8 mouse cellular contexts compared by ENCODE assay signal in the genomic region with DNA sequence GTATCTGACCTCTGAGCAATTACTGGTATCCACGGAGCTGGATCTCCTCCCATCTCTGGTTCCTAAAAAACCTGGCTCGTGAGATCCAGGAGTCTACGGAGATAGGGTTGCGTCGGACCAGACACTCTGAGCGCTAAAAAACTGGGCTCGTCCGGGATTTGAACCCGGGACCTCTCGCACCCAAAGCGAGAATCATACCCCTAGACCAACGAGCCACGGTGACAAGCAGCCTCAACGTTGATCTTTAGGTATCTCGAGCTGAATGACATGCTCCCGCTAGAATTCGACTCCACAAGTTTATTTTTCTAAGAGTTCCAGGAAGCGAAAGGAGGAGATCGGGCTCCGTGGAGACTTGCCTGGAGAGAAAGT. TPM values are rescaled to one million over a fixed set of nuclear protein-coding genes. Genes with fewer than 3 reads are reported as not detected.
DNase-seq lines count a peak whose midpoint lies in the region; ATAC-seq and TF ChIP-seq lines count a peak whose summit lies in the region.

No protein-coding gene starts in this region.

- under 1% methylated on average over 20 of the region's 20 CpGs for WGBS in intestine, embryonic 16.5 days
- 1% methylated on average over 20 of the region's 20 CpGs for WGBS in limb, embryonic 14.5 days
- under 1% methylated on average over 20 of the region's 20 CpGs for WGBS in midbrain, embryonic 15.5 days
- WGBS in spleen, adult 2 months, result 3% methylated on average over 20 of the region's 20 CpGs

- H3K9ac ChIP-seq in intestine, embryonic 16.5 days (ENCODE audit: low read depth, low read length), result peak overlapping the region; percentile 84
- peak overlapping the region; percentile 67 for H3K9ac ChIP-seq in limb, embryonic 14.5 days (ENCODE audit: low read depth, low read length, severe bottlenecking)
- H3K9ac ChIP-seq in midbrain, embryonic 15.5 days, result peak overlapping the region; percentile 43

- H3K36me3 ChIP-seq in intestine, embryonic 16.5 days (ENCODE audit: control insufficient read depth, insufficient read depth, low read length), result no peaks in the 10 kb centered on the region
- H3K36me3 ChIP-seq in limb, embryonic 14.5 days (ENCODE audit: control insufficient read depth, insufficient read depth, low read length), result no peaks in the 10 kb centered on the region
- no peaks in the 10 kb centered on the region for H3K36me3 ChIP-seq in midbrain, embryonic 15.5 days (replicated peaks)
- no peaks in the 10 kb centered on the region for H3K36me3 ChIP-seq in spleen, adult 2 months (ENCODE audit: control insufficient read depth, insufficient read depth, low read length)

- ATAC-seq in intestine, embryonic 16.5 days, result peak; percentile 32
- peak; percentile 62 for ATAC-seq in limb, embryonic 14.5 days (ENCODE audit: low FRiP score, low read depth)
- peak; percentile 31 for ATAC-seq in midbrain, embryonic 15.5 days (replicated peaks)

- TF ChIP-seq CTCF in spleen, adult 2 months (IDR thresholded peaks at IDR 0.05; ENCODE audit: extremely low read depth, insufficient read depth, insufficient read length, insufficient replicate concordance), result no peak

- H3K4me3 ChIP-seq in intestine, embryonic 16.5 days (ENCODE audit: low read length), result peak overlapping the region; percentile 80
- peak overlapping the region; percentile 60 for H3K4me3 ChIP-seq in limb, embryonic 14.5 days (replicated peaks; ENCODE audit: low read length)
- peak overlapping the region; percentile 62 for H3K4me3 ChIP-seq in midbrain, embryonic 15.5 days
- peak overlapping the region; percentile 91 for H3K4me3 ChIP-seq in spleen, adult 2 months (ENCODE audit: extremely low read depth, insufficient read depth, insufficient read length)

- H3K4me1 ChIP-seq in intestine, embryonic 16.5 days (ENCODE audit: control insufficient read depth, insufficient read depth, low read length), result peaks cover 23% of the 10 kb centered on the region
- 0 out of 2 replicates have a peak, but pooled peaks cover 7% of the 10 kb centered on the region for H3K4me1 ChIP-seq in limb, embryonic 14.5 days (ENCODE audit: control insufficient read depth, insufficient read depth, low read length)
- H3K4me1 ChIP-seq in midbrain, embryonic 15.5 days, result peaks cover 7% of the 10 kb centered on the region
- no peaks in the 10 kb centered on the region for H3K4me1 ChIP-seq in spleen, adult 2 months (ENCODE audit: control insufficient read depth, insufficient read depth, insufficient read length)

- peak overlapping the region; percentile 91 for H3K27ac ChIP-seq in intestine, embryonic 16.5 days (ENCODE audit: low read length)
- H3K27ac ChIP-seq in limb, embryonic 14.5 days (replicated peaks; ENCODE audit: low read depth, low read length), result peak overlapping the region; percentile 67; the same call in 1 of the 2 replicates
- peak overlapping the region; percentile 54; the same call in 1 of the 2 replicates for H3K27ac ChIP-seq in midbrain, embryonic 15.5 days
- peak overlapping the region; percentile 76; the same call in 1 of the 2 replicates for H3K27ac ChIP-seq in spleen, adult 2 months (ENCODE audit: insufficient read depth, low read length)

- no peak for TF ChIP-seq POLR2A in limb, embryonic 14.5 days (IDR thresholded peaks at IDR 0.05; ENCODE audit: borderline replicate concordance, extremely low read depth, insufficient read depth, insufficient read length)
- no peak for TF ChIP-seq POLR2A in spleen, adult 2 months (IDR thresholded peaks at IDR 0.05; ENCODE audit: low read depth, low read length)

- no peaks in the 10 kb centered on the region for H3K27me3 ChIP-seq in intestine, embryonic 16.5 days (replicated peaks; ENCODE audit: control insufficient read depth, insufficient read depth, low read length)
- 0 out of 2 replicates have a peak, but pooled peaks cover 3% of the 10 kb centered on the region for H3K27me3 ChIP-seq in limb, embryonic 14.5 days (ENCODE audit: control insufficient read depth, insufficient read depth, low read length)
- peaks cover 7% of the 10 kb centered on the region for H3K27me3 ChIP-seq in midbrain, embryonic 15.5 days (replicated peaks)
- no peaks in the 10 kb centered on the region; the same call in 1 of the 2 replicates for H3K27me3 ChIP-seq in spleen, adult 2 months (ENCODE audit: control insufficient read depth, insufficient read depth, low read length)

- DNase-seq in urinary bladder, adult 18-20 months (ENCODE audit: low spot score in 2 of 2), result peak; percentile 64 to 68
- no peak for DNase-seq in urinary bladder, postnatal 36 days (ENCODE audit: low spot score in 2 of 2)
- DNase-seq in embryo, embryonic 10.5 days (ENCODE audit: low spot score), result peak; percentile 96
- peak; percentile 62 for DNase-seq in gastrocnemius, postnatal 25 days
- peak; percentile 86 for DNase-seq in limb, embryonic 14.5 days (ENCODE audit: low spot score)
- peak; percentile 63 to 66 for DNase-seq in spleen, adult 2 months (ENCODE audit: low read depth in 1 of 2, low spot score in 2 of 2)

- peak overlapping the region; percentile 49 for H3K4me2 ChIP-seq in intestine, embryonic 16.5 days (ENCODE audit: low read depth, low read length)
- peak overlapping the region; percentile 46 for H3K4me2 ChIP-seq in limb, embryonic 14.5 days (replicated peaks; ENCODE audit: low read depth, low read length, severe bottlenecking)
- peak overlapping the region; percentile 52 for H3K4me2 ChIP-seq in midbrain, embryonic 15.5 days

- no peaks in the 10 kb centered on the region for H3K9me3 ChIP-seq in intestine, embryonic 16.5 days (ENCODE audit: control insufficient read depth, low read length)
- no peaks in the 10 kb centered on the region for H3K9me3 ChIP-seq in limb, embryonic 14.5 days (ENCODE audit: control insufficient read depth, low read length)
- H3K9me3 ChIP-seq in midbrain, embryonic 15.5 days, result no peaks in the 10 kb centered on the region

RNA-seq across cellular contexts. Expression of a gene that starts 17.7 kb away (rescaled TPM):
- total RNA-seq in gastrocnemius, postnatal 25 days (2021), result 1 to 10 TPM; 1.9 to 2.4 TPM
- polyA plus RNA-seq in intestine, embryonic 16.5 days (2015; fragmentation: Nextera tagmentation; extraction: Ambion mirVana), result 16.0 and 16.8 TPM in 2 replicates
- polyA plus RNA-seq in limb, embryonic 14.5 days (2012; rRNA removed), result 16.3 and 21.1 TPM in 2 replicates
- 17.4 and 18.1 TPM in 2 replicates for polyA plus RNA-seq in limb, embryonic 14.5 days (2014; fragmentation: Nextera tagmentation; extraction: Ambion mirVana)
- 19.4 and 19.7 TPM in 2 replicates for polyA plus RNA-seq in midbrain, embryonic 15.5 days (2015; fragmentation: Nextera tagmentation; extraction: Ambion mirVana)
- polyA plus RNA-seq in spleen, adult 2 months (2012; rRNA removed), result 11.8 and 17.2 TPM in 2 replicates

RNA-seq across cellular contexts. Expression of a gene that starts 53.0 kb away (rescaled TPM):
- total RNA-seq in gastrocnemius, postnatal 25 days (2021), result 1 to 10 TPM; 2.0 to 2.1 TPM
- 8.6 and 8.8 TPM in 2 replicates for polyA plus RNA-seq in intestine, embryonic 16.5 days (2015; fragmentation: Nextera tagmentation; extraction: Ambion mirVana)
- 27.6 and 33.8 TPM in 2 replicates for polyA plus RNA-seq in limb, embryonic 14.5 days (2012; rRNA removed)
- 16.2 and 16.3 TPM in 2 replicates for polyA plus RNA-seq in limb, embryonic 14.5 days (2014; fragmentation: Nextera tagmentation; extraction: Ambion mirVana)
- polyA plus RNA-seq in midbrain, embryonic 15.5 days (2015; fragmentation: Nextera tagmentation; extraction: Ambion mirVana), result 30.4 and 31.9 TPM in 2 replicates
- 2.9 and 3.4 TPM in 2 replicates for polyA plus RNA-seq in spleen, adult 2 months (2012; rRNA removed)

RNA-seq across cellular contexts. Expression of a gene that starts 54.3 kb away (rescaled TPM):
- not detected for total RNA-seq in gastrocnemius, postnatal 25 days (2021)
- 0.09 TPM in 1 of 2 replicates, not detected in the other for polyA plus RNA-seq in intestine, embryonic 16.5 days (2015; fragmentation: Nextera tagmentation; extraction: Ambion mirVana)
- polyA plus RNA-seq in limb, embryonic 14.5 days (2012; rRNA removed), result 0.63 and 1.00 TPM in 2 replicates
- 0.33 TPM in 1 of 2 replicates, not detected in the other for polyA plus RNA-seq in limb, embryonic 14.5 days (2014; fragmentation: Nextera tagmentation; extraction: Ambion mirVana)
- polyA plus RNA-seq in midbrain, embryonic 15.5 days (2015; fragmentation: Nextera tagmentation; extraction: Ambion mirVana), result not detected in 2 replicates
- polyA plus RNA-seq in spleen, adult 2 months (2012; rRNA removed), result 0.06 TPM in 1 of 2 replicates, not detected in the other

Comparison
In these comparisons a context has a peak if more than half of its experiments do, and no peak if none do; other contexts are left out.
1. DNase-seq: peak in urinary bladder, adult 18-20 months (2 of 2), embryo, embryonic 10.5 days (single experiment), gastrocnemius, postnatal 25 days (single experiment), limb, embryonic 14.5 days (single experiment) and spleen, adult 2 months (2 of 2); none in urinary bladder, postnatal 36 days (0 of 2).
2. Peak in every context shown above with its lines, with median percentiles within 50 percentile points of each other: ATAC-seq, H3K27ac ChIP-seq, H3K4me2 ChIP-seq, H3K4me3 ChIP-seq and H3K9ac ChIP-seq.